Mouse (Mus musculus) hindbrain, embryonic 15.5 days (tissue): ENCODE data around the gene Casc1. TPM values are rescaled to one million over a fixed set of nuclear protein-coding genes. Genes with fewer than 3 reads are reported as not detected.

Source experiments
- ATAC-seq: fragments of 200-750 bp; cut with Nextera tagmentation; 2 replicates; pipeline ENCODE4 v1.8.0; 2017; ENCODE audit warnings: low read depth, moderate number of reproducible peaks, moderate TSS enrichment; ENCODE audit not compliant: low FRiP score
- H3K27ac ChIP-seq: fragments of 300-500 bp; sonication (generic); replicated peaks from 2 replicates; pipeline ENCODE4 v1.5.1; 2015; ENCODE audit warnings: mild to moderate bottlenecking, inconsistent platforms
- H3K27me3 ChIP-seq: fragments of 300-500 bp; sonication (generic); 2 replicates; pipeline ENCODE4 v1.6.1; 2015; ENCODE audit warnings: control low read depth, inconsistent platforms
- H3K36me3 ChIP-seq: fragments of 300-500 bp; sonication (generic); 2 replicates; pipeline ENCODE4 v1.6.1; 2015; ENCODE audit warnings: control low read depth, inconsistent platforms
- H3K4me1 ChIP-seq: fragments of 300-500 bp; sonication (generic); replicated peaks from 2 replicates; pipeline ENCODE4 v1.6.1; 2015; ENCODE audit warnings: control low read depth, inconsistent platforms
- H3K4me2 ChIP-seq: fragments of 300-500 bp; sonication (generic); 2 replicates; pipeline ENCODE4 v1.6.1; 2015; ENCODE audit warnings: moderate library complexity, mild to moderate bottlenecking, inconsistent platforms
- H3K4me3 ChIP-seq: fragments of 300-500 bp; sonication (generic); 2 replicates; pipeline ENCODE4 v1.5.1; 2015; ENCODE audit warnings: mild to moderate bottlenecking, inconsistent platforms
- H3K9ac ChIP-seq: fragments of 300-500 bp; sonication (generic); 2 replicates; pipeline ENCODE4 v1.6.1; 2015; ENCODE audit warnings: inconsistent platforms
- H3K9me3 ChIP-seq: fragments of 300-500 bp; sonication (generic); 2 replicates; pipeline ENCODE4 v1.6.1; 2016; ENCODE audit warnings: control low read depth, inconsistent platforms
- WGBS: fragments of 180-500 bp; shearing (Covaris S2); methylation state at CpG from one replicate; pipeline ENCODE4 v1.1.7; 2015; 5-methylcytosine and 5-hydroxymethylcytosine counted together
- polyA plus RNA-seq: library from polyadenylated mRNA; unstranded; fragments of >200 nt; fragmentation: Nextera tagmentation; extraction: Ambion mirVana; gene quantifications from 2 replicates; pipeline ENCODE4 v1.2.1, GENCODE M21; 2015

Gene Casc1
- 0.88 and 1.3 TPM in 2 replicates for polyA plus RNA-seq

- peak within 1 kb of the TSS; percentile 73 for H3K9ac ChIP-seq
- peak; percentile 100 for ATAC-seq
- under 1% methylated on average over 36 of the region's 36 CpGs for WGBS
- H3K4me1 ChIP-seq: peaks cover 16% of the 10 kb centered on the region
- H3K4me2 ChIP-seq: peak within 1 kb of the TSS; percentile 70
- H3K9me3 ChIP-seq: no peaks in the 10 kb centered on the region
- no peaks in the 10 kb centered on the region for H3K27me3 ChIP-seq
- no peaks in the 10 kb centered on the region for H3K36me3 ChIP-seq
- peak within 1 kb of the TSS; percentile 70 for H3K4me3 ChIP-seq
- peak within 1 kb of the TSS; percentile 93 for H3K27ac ChIP-seq
These were observed at the start of gene Casc1, which contains the start of gene Etfrf1 for GRCm38 (mm10) chr6:145210816-145211338. Casc1 (minus strand) TSS chr6:145211005. Etfrf1 (plus strand) TSS chr6:145211134.

GRCm38 (mm10) chr6:145256701-145257073, 45.9 kb upstream of the Casc1 start:
- H3K27ac ChIP-seq: no peak overlapping the region
- no peaks in the 10 kb centered on the region for H3K36me3 ChIP-seq
- no peaks in the 10 kb centered on the region for H3K9me3 ChIP-seq
- no peaks in the 10 kb centered on the region for H3K27me3 ChIP-seq
- ATAC-seq: no peak
- H3K9ac ChIP-seq: no peak overlapping the region
- H3K4me2 ChIP-seq: no peak overlapping the region
- no peaks in the 10 kb centered on the region for H3K4me1 ChIP-seq
- no peak overlapping the region for H3K4me3 ChIP-seq
- WGBS: 52% methylated on average over 2 of the region's 2 CpGs

- no peaks in the 10 kb centered on the region for H3K9me3 ChIP-seq
- H3K36me3 ChIP-seq: no peaks in the 10 kb centered on the region
- no peak overlapping the region for H3K9ac ChIP-seq
- H3K27ac ChIP-seq: no peak overlapping the region
- ATAC-seq: no peak
- no peak overlapping the region for H3K4me2 ChIP-seq
- H3K27me3 ChIP-seq: no peaks in the 10 kb centered on the region
- WGBS: 88% methylated on average over 13 of the region's 13 CpGs
- H3K4me1 ChIP-seq: peaks cover 5% of the 10 kb centered on the region
- no peak overlapping the region for H3K4me3 ChIP-seq
These were observed 45.3 kb upstream of the Casc1 start for GRCm38 (mm10) chr6:145255952-145256700.

- ATAC-seq: peak; percentile 59
- H3K4me3 ChIP-seq: peak overlapping the region; percentile 64
- H3K4me2 ChIP-seq: peak overlapping the region; percentile 70
- peak overlapping the region; percentile 70 for H3K9ac ChIP-seq
- H3K27me3 ChIP-seq: no peaks in the 10 kb centered on the region
- peaks cover 27% of the 10 kb centered on the region for H3K4me1 ChIP-seq
- 9% methylated on average over 16 of the region's 16 CpGs for WGBS
- H3K9me3 ChIP-seq: no peaks in the 10 kb centered on the region
- H3K36me3 ChIP-seq: 0 out of 2 replicates have a peak, but pooled peaks cover 3% of the 10 kb centered on the region
- peak overlapping the region; percentile 91 for H3K27ac ChIP-seq
These were observed 40.0 kb upstream of the Casc1 start for GRCm38 (mm10) chr6:145250820-145251219.

- H3K4me3 ChIP-seq: peak within 1 kb of the TSS; percentile 64
- H3K4me1 ChIP-seq: peaks cover 27% of the 10 kb centered on the region
- WGBS: under 1% methylated on average over 37 of the region's 83 CpGs
- H3K27ac ChIP-seq: peak within 1 kb of the TSS; percentile 91
- peak; percentile 89 for ATAC-seq
- no peaks in the 10 kb centered on the region for H3K9me3 ChIP-seq
- H3K27me3 ChIP-seq: no peaks in the 10 kb centered on the region
- H3K36me3 ChIP-seq: 0 out of 2 replicates have a peak, but pooled peaks cover 7% of the 10 kb centered on the region
- H3K9ac ChIP-seq: peak within 1 kb of the TSS; percentile 94
- peak within 1 kb of the TSS; percentile 70 for H3K4me2 ChIP-seq
These were observed 39.5 kb upstream of the Casc1 start, which contains the start of gene Kras for GRCm38 (mm10) chr6:145250185-145250791. Kras (minus strand) TSS chr6:145250239.

GRCm38 (mm10) chr6:145249291-145250184, 38.7 kb upstream of the Casc1 start:
- Histone ChIP-seq H3K4me2 (peak overlapping the region; percentile 70), H3K27me3 (no peaks in the 10 kb centered on the region), H3K4me3 (peak overlapping the region; percentile 64), H3K36me3 (peaks cover 11% of the 10 kb centered on the region; the same call in 1 of the 2 replicates), H3K9ac (peak overlapping the region; percentile 94), H3K4me1 (peaks cover 27% of the 10 kb centered on the region), H3K27ac (peak overlapping the region; percentile 91), H3K9me3 (no peaks in the 10 kb centered on the region)
- ATAC-seq: peak; percentile 52
- 0% methylated on average over 99 of the region's 124 CpGs for WGBS

GRCm38 (mm10) chr6:145247886-145248285, 37.1 kb upstream of the Casc1 start:
- peaks cover 21% of the 10 kb centered on the region for H3K36me3 ChIP-seq
- no peaks in the 10 kb centered on the region for H3K27me3 ChIP-seq
- peak overlapping the region; percentile 70 for H3K4me2 ChIP-seq
- H3K9ac ChIP-seq: peak overlapping the region; percentile 22; the same call in 1 of the 2 replicates
- WGBS: 62% methylated on average over 3 of the region's 3 CpGs
- no peak for ATAC-seq
- peaks cover 27% of the 10 kb centered on the region for H3K4me1 ChIP-seq
- peak overlapping the region; percentile 21 for H3K4me3 ChIP-seq
- H3K27ac ChIP-seq: no peak overlapping the region
- no peaks in the 10 kb centered on the region for H3K9me3 ChIP-seq

- 87% methylated on average over 5 of the region's 5 CpGs for WGBS
- H3K27me3 ChIP-seq: no peaks in the 10 kb centered on the region
- no peak overlapping the region for H3K4me3 ChIP-seq
- no peak overlapping the region for H3K27ac ChIP-seq
- H3K4me2 ChIP-seq: no peak overlapping the region
- peaks cover 21% of the 10 kb centered on the region for H3K36me3 ChIP-seq
- no peaks in the 10 kb centered on the region for H3K9me3 ChIP-seq
- H3K9ac ChIP-seq: no peak overlapping the region
- H3K4me1 ChIP-seq: peaks cover 27% of the 10 kb centered on the region
- no peak for ATAC-seq
These were observed 36.0 kb upstream of the Casc1 start for GRCm38 (mm10) chr6:145246841-145247240.

GRCm38 (mm10) chr6:145242521-145242920, 31.7 kb upstream of the Casc1 start:
- no peaks in the 10 kb centered on the region for H3K9me3 ChIP-seq
- H3K4me2 ChIP-seq: no peak overlapping the region
- no peaks in the 10 kb centered on the region for H3K27me3 ChIP-seq
- H3K36me3 ChIP-seq: peaks cover 21% of the 10 kb centered on the region
- no peak overlapping the region for H3K27ac ChIP-seq
- H3K9ac ChIP-seq: no peak overlapping the region
- H3K4me1 ChIP-seq: peaks cover 5% of the 10 kb centered on the region; the same call in 1 of the 2 replicates
- ATAC-seq: no peak
- WGBS: 47% methylated on average over 1 of the region's 1 CpGs
- no peak overlapping the region for H3K4me3 ChIP-seq

GRCm38 (mm10) chr6:145240285-145240684, 29.5 kb upstream of the Casc1 start:
- no peak overlapping the region for H3K9ac ChIP-seq
- no peaks in the 10 kb centered on the region for H3K9me3 ChIP-seq
- H3K27me3 ChIP-seq: no peaks in the 10 kb centered on the region
- no peak for ATAC-seq
- no peak overlapping the region for H3K4me2 ChIP-seq
- peaks cover 14% of the 10 kb centered on the region for H3K36me3 ChIP-seq
- H3K4me1 ChIP-seq: no peaks in the 10 kb centered on the region
- 88% methylated on average over 6 of the region's 6 CpGs for WGBS
- H3K27ac ChIP-seq: no peak overlapping the region
- no peak overlapping the region for H3K4me3 ChIP-seq

GRCm38 (mm10) chr6:145237148-145237547, 26.3 kb upstream of the Casc1 start:
- H3K4me3 ChIP-seq: no peak overlapping the region
- WGBS: 82% methylated on average over 4 of the region's 4 CpGs
- H3K9ac ChIP-seq: no peak overlapping the region
- no peak overlapping the region for H3K4me2 ChIP-seq
- no peaks in the 10 kb centered on the region for H3K27me3 ChIP-seq
- H3K4me1 ChIP-seq: no peaks in the 10 kb centered on the region
- H3K27ac ChIP-seq: no peak overlapping the region
- no peaks in the 10 kb centered on the region for H3K9me3 ChIP-seq
- H3K36me3 ChIP-seq: peaks cover 4% of the 10 kb centered on the region; the same call in 1 of the 2 replicates
- no peak for ATAC-seq
